Mouse (Mus musculus) left cerebral cortex, adult 2 months (tissue): ENCODE results near the gene Immp2l. TPM values are rescaled to one million over a fixed set of nuclear protein-coding genes. Genes with fewer than 3 reads are reported as not detected.

ENCODE experiments used
- DNase-seq, 2 experiments: peaks; one replicate each; pipeline ENCODE4 v3.0.0; 2021 to 2022; ENCODE audit warnings: low spot score in 2 of 2, mixed read lengths in 1 of 2; ENCODE audit errors: extremely low spot score in 1 of 2
- H3K27ac ChIP-seq: fragments of 200-600 bp; 2 replicates; pipeline ENCODE4 v1.8.1; 2022
- H3K4me3 ChIP-seq: fragments of 200-600 bp; 2 replicates; pipeline ENCODE4 v1.8.1; 2022
- CTCF ChIP-seq: fragments of 200-600 bp; IDR thresholded peaks from 2 replicates; pipeline ENCODE4 v1.8.1; 2022; ENCODE audit warnings: antibody characterized with exemption, mild to moderate bottlenecking, moderate library complexity
- intact Hi-C: fragments of 180-260 bp; cut with DNase I; formaldehyde crosslinking; loops from one replicate; pipeline ENCODE4 v1.15.1; 2025
- total RNA-seq, 2 experiments: library from RNA; stranded (reverse); gene quantifications; 2 replicates each; pipeline ENCODE4 v1.2.3; 2021

The Immp2l gene
- total RNA-seq, 2 experiments from 2014 or later = 5.4 to 7.9 TPM

DNA sequence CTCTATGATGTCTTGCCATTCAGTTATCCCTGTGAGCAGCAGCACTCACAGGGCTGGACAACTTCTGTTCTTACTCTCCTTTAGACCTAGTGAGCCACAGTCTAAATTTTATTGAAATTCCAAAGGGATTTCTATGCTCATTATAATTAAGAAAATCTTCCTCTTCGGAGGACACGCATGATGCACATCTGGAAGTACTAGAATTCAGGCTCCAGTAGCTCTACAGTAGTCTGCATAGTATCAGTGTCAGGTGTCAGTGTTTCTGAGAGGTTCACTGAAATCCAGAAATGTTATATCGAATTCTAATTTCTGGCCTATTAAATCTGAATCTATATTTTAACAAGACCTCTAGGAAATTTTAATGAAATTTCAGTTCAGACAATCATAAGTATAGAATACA lies 265.2 kb downstream of the Immp2l start:
- Histone ChIP-seq H3K27ac (no peak overlapping the region), H3K4me3 (no peak overlapping the region)
- intact Hi-C loops = no loop called here
- DNase-seq = no peak
- no peak for TF ChIP-seq CTCF

- no peak for TF ChIP-seq CTCF
- intact Hi-C loops = no loop called here
- no peak for DNase-seq
- Histone ChIP-seq H3K27ac (no peak overlapping the region), H3K4me3 (no peak overlapping the region)
Measured at GRCm38 (mm10) chr12:41307015-41307414, 283.1 kb downstream of the Immp2l start.

- TF ChIP-seq CTCF = no peak
Measured at GRCm38 (mm10) chr12:41308726-41309680, 285.1 kb downstream of the Immp2l start.

GRCm38 (mm10) chr12:41313391-41313790 lies 289.5 kb downstream of the Immp2l start:
- H3K27ac ChIP-seq = no peak overlapping the region
- no peak for DNase-seq
- no peak overlapping the region for H3K4me3 ChIP-seq
- intact Hi-C loops = no loop called here
- no peak for TF ChIP-seq CTCF

More at GRCm38 (mm10) chr12:41308726-41309680, 285.1 kb downstream of the Immp2l start:
- intact Hi-C loops = no loop called here
- H3K27ac ChIP-seq = no peak overlapping the region
- no peak overlapping the region for H3K4me3 ChIP-seq
- no peak for DNase-seq

- intact Hi-C loops = no loop called here
- TF ChIP-seq CTCF = no peak
- DNase-seq = no peak
- Histone ChIP-seq H3K27ac (no peak overlapping the region), H3K4me3 (no peak overlapping the region)
Measured at GRCm38 (mm10) chr12:41314811-41315461, 291.0 kb downstream of the Immp2l start.

GRCm38 (mm10) chr12:41315871-41316270 lies 292.0 kb downstream of the Immp2l start:
- no peak overlapping the region for H3K27ac ChIP-seq
- TF ChIP-seq CTCF = no peak
- intact Hi-C loops = no loop called here
- no peak overlapping the region for H3K4me3 ChIP-seq
- no peak for DNase-seq

- intact Hi-C loops = no loop called here
- Histone ChIP-seq H3K27ac (no peak overlapping the region), H3K4me3 (no peak overlapping the region)
- TF ChIP-seq CTCF = no peak
- no peak for DNase-seq
Measured at GRCm38 (mm10) chr12:41316426-41316825, 292.5 kb downstream of the Immp2l start.

- no peak for TF ChIP-seq CTCF
- intact Hi-C loops = no loop called here
- Histone ChIP-seq H3K27ac (no peak overlapping the region), H3K4me3 (no peak overlapping the region)
- DNase-seq = no peak
Measured at GRCm38 (mm10) chr12:41317431-41317830, 293.5 kb downstream of the Immp2l start.

- DNase-seq = no peak
- no peak overlapping the region for H3K27ac ChIP-seq
- intact Hi-C loops = no loop called here
- no peak for TF ChIP-seq CTCF
- H3K4me3 ChIP-seq = no peak overlapping the region
Measured at GRCm38 (mm10) chr12:41322018-41322417, 298.1 kb downstream of the Immp2l start.

DNA sequence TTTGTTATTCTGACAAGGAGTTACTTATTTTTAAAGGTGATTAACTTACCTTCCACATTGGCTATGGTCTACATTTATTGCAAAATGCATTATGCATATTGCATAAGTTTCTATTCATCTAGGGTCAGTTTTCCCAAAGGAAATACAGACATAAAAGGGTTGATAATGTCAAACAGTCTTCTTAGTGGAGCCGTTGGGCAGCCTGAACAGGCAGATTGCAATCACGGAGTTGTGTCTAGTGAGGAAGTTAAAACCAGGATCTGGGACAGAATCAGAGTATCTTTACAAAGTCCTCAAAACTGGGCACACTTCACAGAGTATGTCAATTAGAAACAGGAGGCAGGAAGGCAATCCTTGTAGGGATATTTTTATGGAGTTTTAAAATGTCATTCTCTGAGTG lies 300.5 kb downstream of the Immp2l start:
- no peak for TF ChIP-seq CTCF
- no peak for DNase-seq
- H3K4me3 ChIP-seq = no peak overlapping the region
- no peak overlapping the region for H3K27ac ChIP-seq
- intact Hi-C loops = no loop called here

DNA sequence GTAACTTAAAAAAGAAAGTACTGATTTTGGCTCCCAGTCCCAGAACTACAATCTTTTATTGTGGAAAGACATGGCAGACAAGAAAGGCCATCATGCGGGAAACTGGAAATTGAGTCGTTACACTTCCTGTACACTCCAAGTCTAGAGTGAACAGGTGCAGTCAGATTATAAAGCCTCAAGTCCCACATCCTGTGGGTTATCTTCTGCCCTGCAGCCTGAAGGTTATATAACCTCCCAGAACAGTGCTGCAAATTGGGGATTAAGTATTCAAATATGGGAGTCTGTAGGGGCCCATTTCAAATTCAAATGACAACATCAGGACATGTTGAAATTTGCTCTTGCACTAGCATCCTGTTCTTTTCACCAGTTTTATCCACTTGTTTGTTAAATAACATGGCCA lies 301.9 kb downstream of the Immp2l start:
- H3K27ac ChIP-seq = no peak overlapping the region
- DNase-seq = no peak
- intact Hi-C loops = no loop called here
- H3K4me3 ChIP-seq = no peak overlapping the region
- TF ChIP-seq CTCF = no peak

DNA sequence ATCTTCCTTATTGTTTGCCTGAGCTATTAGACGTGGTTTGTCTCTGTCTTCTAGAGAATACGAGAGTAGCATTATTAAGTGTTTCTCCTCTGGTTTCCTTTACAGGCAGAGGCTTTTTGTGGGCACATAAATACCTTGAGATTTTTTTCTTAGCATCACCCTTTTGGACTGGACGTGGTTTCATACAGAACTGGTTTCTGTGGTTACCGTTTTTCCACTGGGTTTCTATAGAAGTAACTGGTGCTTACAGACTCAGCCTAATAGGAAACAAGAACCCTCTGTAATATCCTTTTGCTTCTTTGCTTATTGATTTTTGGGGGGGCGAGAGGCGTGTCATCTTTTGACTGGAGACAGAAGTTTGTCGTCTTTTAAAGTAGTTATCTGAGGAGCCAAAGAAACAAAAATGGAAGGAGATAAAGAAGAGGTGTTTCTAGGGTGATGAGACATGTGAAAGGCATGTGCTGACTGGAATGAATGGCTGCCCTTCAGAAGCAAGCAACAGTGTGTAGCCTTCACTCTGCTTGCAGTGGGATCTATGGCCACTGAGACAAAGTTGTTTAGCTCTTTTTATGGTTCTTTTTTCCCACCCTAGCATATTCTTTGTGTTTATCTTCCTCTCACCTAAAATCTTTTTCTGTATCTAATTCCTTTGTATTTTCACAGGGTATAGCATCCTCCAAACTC lies 307.2 kb downstream of the Immp2l start:
- TF ChIP-seq CTCF = no peak
- intact Hi-C loops = no loop called here
- no peak for DNase-seq
- Histone ChIP-seq H3K27ac (no peak overlapping the region), H3K4me3 (no peak overlapping the region)
